Mouse (Mus musculus) midbrain, embryonic 11.5 days (tissue): Measurements from ENCODE around the gene Ttc25. TPM values are rescaled to one million over a fixed set of nuclear protein-coding genes. Genes with fewer than 3 reads are reported as not detected.

Experiments used
- ATAC-seq: fragments of 200-750 bp; cut with Nextera tagmentation; 2 replicates; pipeline ENCODE4 v1.8.0; 2017; ENCODE audit warnings: moderate TSS enrichment, moderate library complexity; ENCODE audit not compliant: low FRiP score
- DNase-seq: peaks from one replicate; pipeline ENCODE4 v3.0.0; 2015; ENCODE audit warnings: low spot score; ENCODE audit errors: missing footprints
- H3K27ac ChIP-seq: fragments of 300-500 bp; sonication (generic); 2 replicates; pipeline ENCODE4 v1.5.1; 2014; ENCODE audit warnings: low read depth, low read length
- H3K27me3 ChIP-seq: fragments of 300-500 bp; sonication (generic); 2 replicates; pipeline ENCODE4 v1.6.1; 2014; ENCODE audit warnings: mild to moderate bottlenecking, low read length, moderate library complexity, mixed read lengths; ENCODE audit not compliant: control insufficient read depth, insufficient read depth
- H3K36me3 ChIP-seq: fragments of 300-500 bp; sonication (generic); 2 replicates; pipeline ENCODE4 v1.6.1; 2014; ENCODE audit warnings: mild to moderate bottlenecking, low read length, moderate library complexity, mixed read lengths; ENCODE audit not compliant: control insufficient read depth, insufficient read depth
- H3K4me1 ChIP-seq: fragments of 300-500 bp; sonication (generic); 2 replicates; pipeline ENCODE4 v1.6.1; 2014; ENCODE audit warnings: low read length; ENCODE audit not compliant: control insufficient read depth, insufficient read depth
- H3K4me2 ChIP-seq: fragments of 300-500 bp; sonication (generic); 2 replicates; pipeline ENCODE4 v1.6.1; 2014; ENCODE audit warnings: mild to moderate bottlenecking, moderate library complexity
- H3K4me3 ChIP-seq: fragments of 300-500 bp; sonication (generic); 2 replicates; pipeline ENCODE4 v1.5.1; 2014; ENCODE audit warnings: low read depth, low read length
- H3K9ac ChIP-seq: fragments of 300-500 bp; sonication (generic); 2 replicates; pipeline ENCODE4 v1.6.1; 2014; ENCODE audit warnings: low read length
- H3K9me3 ChIP-seq: fragments of 300-500 bp; sonication (generic); 2 replicates; pipeline ENCODE4 v1.6.1; 2016; ENCODE audit warnings: low read length; ENCODE audit not compliant: control insufficient read depth
- WGBS: fragments of 180-500 bp; shearing (Covaris S2); extraction: QIAGEN DNeasy Blood & Tissue Kit; methylation state at CpG from one replicate; pipeline ENCODE4 v1.1.7; 2014; 5-methylcytosine and 5-hydroxymethylcytosine counted together
- polyA plus RNA-seq: library from polyadenylated mRNA; unstranded; fragments of >200 nt; fragmentation: Nextera tagmentation; extraction: Ambion mirVana; gene quantifications from 2 replicates; pipeline ENCODE4 v1.2.1, GENCODE M21; 2014

The Ttc25 gene
- polyA plus RNA-seq, 1 experiment from 2014 or later: 1.8 TPM

- 92% methylated on average over 9 of the region's 9 CpGs for WGBS
- ATAC-seq (no peak), DNase-seq (no peak)
- Histone ChIP-seq H3K27me3 (no peaks in the 10 kb centered on the region), H3K36me3 (peaks cover 59% of the 10 kb centered on the region), H3K9ac (no peak overlapping the region), H3K4me2 (no peak overlapping the region), H3K4me1 (no peaks in the 10 kb centered on the region), H3K4me3 (no peak overlapping the region), H3K27ac (no peak overlapping the region), H3K9me3 (no peaks in the 10 kb centered on the region)
Measured at GRCm38 (mm10) chr11:100515061-100515460, 30.3 kb upstream of the Ttc25 start.

- H3K9ac ChIP-seq: no peak overlapping the region
- H3K4me1 ChIP-seq: no peaks in the 10 kb centered on the region
- H3K4me2 ChIP-seq: no peak overlapping the region
- no peak for DNase-seq
- no peak overlapping the region for H3K4me3 ChIP-seq
- no peak overlapping the region for H3K27ac ChIP-seq
- no peak for ATAC-seq
- H3K36me3 ChIP-seq: peaks cover 64% of the 10 kb centered on the region
- H3K27me3 ChIP-seq: no peaks in the 10 kb centered on the region
- 92% methylated on average over 9 of the region's 9 CpGs for WGBS
- H3K9me3 ChIP-seq: no peaks in the 10 kb centered on the region
Measured at GRCm38 (mm10) chr11:100515789-100516188, 29.6 kb upstream of the Ttc25 start.

GRCm38 (mm10) chr11:100516291-100516690, 29.1 kb upstream of the Ttc25 start:
- Histone ChIP-seq H3K4me3 (no peak overlapping the region), H3K27me3 (no peaks in the 10 kb centered on the region), H3K4me2 (no peak overlapping the region), H3K4me1 (no peaks in the 10 kb centered on the region), H3K9ac (no peak overlapping the region), H3K9me3 (no peaks in the 10 kb centered on the region), H3K27ac (no peak overlapping the region), H3K36me3 (peaks cover 63% of the 10 kb centered on the region)
- ATAC-seq (no peak), DNase-seq (no peak)
- WGBS: 95% methylated on average over 9 of the region's 9 CpGs

- Histone ChIP-seq H3K4me3 (no peak overlapping the region), H3K27me3 (no peaks in the 10 kb centered on the region), H3K27ac (no peak overlapping the region), H3K4me2 (no peak overlapping the region), H3K36me3 (peaks cover 70% of the 10 kb centered on the region), H3K4me1 (no peaks in the 10 kb centered on the region), H3K9ac (no peak overlapping the region), H3K9me3 (no peaks in the 10 kb centered on the region)
- WGBS: 93% methylated on average over 5 of the region's 5 CpGs
- DNase-seq: no peak
- no peak for ATAC-seq
Measured at GRCm38 (mm10) chr11:100518188-100518591, 27.2 kb upstream of the Ttc25 start.

- no peaks in the 10 kb centered on the region for H3K4me1 ChIP-seq
- H3K9me3 ChIP-seq: no peaks in the 10 kb centered on the region
- H3K4me2 ChIP-seq: no peak overlapping the region
- H3K9ac ChIP-seq: no peak overlapping the region
- ATAC-seq: no peak
- no peaks in the 10 kb centered on the region for H3K27me3 ChIP-seq
- no peak overlapping the region for H3K27ac ChIP-seq
- H3K4me3 ChIP-seq: no peak overlapping the region
- no peak for DNase-seq
- H3K36me3 ChIP-seq: peaks cover 66% of the 10 kb centered on the region
- 82% methylated on average over 7 of the region's 7 CpGs for WGBS
Measured at GRCm38 (mm10) chr11:100519188-100519587, 26.2 kb upstream of the Ttc25 start.

- peaks cover 49% of the 10 kb centered on the region for H3K36me3 ChIP-seq
- H3K4me2 ChIP-seq: no peak overlapping the region
- peaks cover 12% of the 10 kb centered on the region for H3K4me1 ChIP-seq
- DNase-seq (no peak), ATAC-seq (no peak)
- no peak overlapping the region for H3K9ac ChIP-seq
- H3K27me3 ChIP-seq: no peaks in the 10 kb centered on the region
- no peak overlapping the region for H3K4me3 ChIP-seq
- H3K9me3 ChIP-seq: no peaks in the 10 kb centered on the region
- no peak overlapping the region for H3K27ac ChIP-seq
- 87% methylated on average over 15 of the region's 15 CpGs for WGBS
Measured at GRCm38 (mm10) chr11:100520838-100521237, 24.6 kb upstream of the Ttc25 start.

GRCm38 (mm10) chr11:100524358-100524757, 21.0 kb upstream of the Ttc25 start:
- ATAC-seq (no peak), DNase-seq (no peak)
- no peak overlapping the region for H3K4me2 ChIP-seq
- no peak overlapping the region for H3K27ac ChIP-seq
- H3K9me3 ChIP-seq: no peaks in the 10 kb centered on the region
- H3K4me3 ChIP-seq: no peak overlapping the region
- whole genome bisulfite sequencing: 82% methylated on average over 5 of the region's 5 CpGs
- peaks cover 19% of the 10 kb centered on the region for H3K4me1 ChIP-seq
- no peak overlapping the region for H3K9ac ChIP-seq
- peaks cover 36% of the 10 kb centered on the region for H3K36me3 ChIP-seq
- no peaks in the 10 kb centered on the region for H3K27me3 ChIP-seq

GRCm38 (mm10) chr11:100524987-100525630, 20.3 kb upstream of the Ttc25 start:
- H3K27me3 ChIP-seq: no peaks in the 10 kb centered on the region
- 56% methylated on average over 11 of the region's 11 CpGs for WGBS
- peak overlapping the region; percentile 64 for H3K4me2 ChIP-seq
- peaks cover 29% of the 10 kb centered on the region for H3K36me3 ChIP-seq
- H3K4me1 ChIP-seq: peaks cover 19% of the 10 kb centered on the region
- ATAC-seq (no peak), DNase-seq (no peak)
- H3K9me3 ChIP-seq: no peaks in the 10 kb centered on the region
- H3K4me3 ChIP-seq: peak overlapping the region; percentile 4; the same call in 1 of the 2 replicates
- H3K9ac ChIP-seq: peak overlapping the region; percentile 94; the same call in 1 of the 2 replicates
- H3K27ac ChIP-seq: no peak overlapping the region

- Histone ChIP-seq H3K4me1 (peaks cover 19% of the 10 kb centered on the region), H3K4me3 (peak overlapping the region; percentile 87), H3K36me3 (peaks cover 21% of the 10 kb centered on the region), H3K27ac (no peak overlapping the region), H3K4me2 (peak overlapping the region; percentile 64), H3K9me3 (no peaks in the 10 kb centered on the region), H3K27me3 (no peaks in the 10 kb centered on the region), H3K9ac (peak overlapping the region; percentile 94)
- ATAC-seq: no peak
- 9% methylated on average over 15 of the region's 15 CpGs for WGBS
- peak; percentile 87 for DNase-seq
Measured at GRCm38 (mm10) chr11:100526052-100526816, 19.2 kb upstream of the Ttc25 start.
